Mouse (Mus musculus): ENCODE measurements around the gene Gp9.

Gp9 gene

DNA sequence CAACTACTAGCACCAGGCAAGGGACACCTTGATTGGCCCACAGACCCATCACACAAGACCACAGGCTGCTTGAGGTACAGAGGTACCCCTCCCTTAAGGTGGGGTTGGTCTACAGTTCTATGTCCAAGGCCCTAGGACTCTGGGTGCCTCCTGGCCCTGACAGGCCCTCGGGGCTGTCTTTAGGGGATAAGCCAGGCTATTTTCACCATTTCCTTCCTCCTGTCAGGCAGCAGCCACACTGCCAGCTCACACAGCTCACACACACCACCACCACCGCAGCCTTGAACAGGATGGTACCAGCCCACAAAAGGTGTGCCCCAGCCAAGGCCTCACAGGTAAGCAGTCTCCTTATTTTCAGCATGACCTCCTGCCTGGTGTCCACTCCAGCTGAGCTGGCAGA is at the start of gene Gp9:
Gene Gp9 (plus strand): TSS at position 231 of the 400 bp plus-strand sequence.
- in situ Hi-C loops (cut with MboI; ENCODE audit: unreplicated experiment in 2 of 2), result no loop called here

DNA sequence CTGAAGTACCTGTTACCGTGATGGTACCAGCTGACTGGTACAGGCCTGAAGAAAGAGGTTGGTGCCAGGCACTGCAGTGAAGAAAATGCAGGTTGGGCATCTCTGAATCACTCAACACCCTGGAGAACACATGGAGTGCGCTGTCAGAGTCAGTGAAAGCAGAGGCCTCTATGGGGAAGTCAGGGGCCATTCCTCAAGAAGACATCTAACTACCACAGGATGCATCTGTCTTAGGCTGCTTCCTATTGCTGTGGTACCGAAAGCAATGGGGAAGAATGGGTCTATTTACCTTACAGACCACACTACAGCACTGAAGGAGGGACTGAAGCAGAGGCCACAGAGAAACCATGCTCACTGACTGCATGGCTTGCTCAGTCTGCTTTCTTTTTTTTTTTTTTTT is 49.8 kb upstream of the Gp9 start:
- in situ Hi-C loops (cut with MboI; ENCODE audit: unreplicated experiment in 2 of 2), result no loop called here

DNA sequence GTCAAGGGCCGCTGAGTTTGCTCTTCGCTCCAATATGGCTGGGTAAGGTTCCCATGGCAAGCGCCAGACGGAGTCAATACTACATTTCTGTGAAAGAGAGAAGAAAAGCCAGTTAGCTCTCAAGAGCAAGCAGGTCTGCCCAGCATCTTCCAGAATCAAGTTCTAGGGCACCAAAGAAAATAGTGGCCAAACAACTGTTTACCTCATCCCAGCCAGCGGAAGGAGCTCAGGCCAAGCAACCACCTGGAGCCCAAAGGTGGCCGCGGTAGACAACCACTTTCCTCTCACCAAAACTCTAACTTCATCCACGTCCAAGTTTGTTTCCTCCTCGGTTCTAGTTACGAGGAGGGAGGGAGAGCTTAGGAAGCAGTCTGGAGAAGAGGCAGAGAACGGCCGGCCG is 47.7 kb upstream of the Gp9 start:
- in situ Hi-C loops (cut with MboI; ENCODE audit: unreplicated experiment in 2 of 2), result no loop called here

DNA sequence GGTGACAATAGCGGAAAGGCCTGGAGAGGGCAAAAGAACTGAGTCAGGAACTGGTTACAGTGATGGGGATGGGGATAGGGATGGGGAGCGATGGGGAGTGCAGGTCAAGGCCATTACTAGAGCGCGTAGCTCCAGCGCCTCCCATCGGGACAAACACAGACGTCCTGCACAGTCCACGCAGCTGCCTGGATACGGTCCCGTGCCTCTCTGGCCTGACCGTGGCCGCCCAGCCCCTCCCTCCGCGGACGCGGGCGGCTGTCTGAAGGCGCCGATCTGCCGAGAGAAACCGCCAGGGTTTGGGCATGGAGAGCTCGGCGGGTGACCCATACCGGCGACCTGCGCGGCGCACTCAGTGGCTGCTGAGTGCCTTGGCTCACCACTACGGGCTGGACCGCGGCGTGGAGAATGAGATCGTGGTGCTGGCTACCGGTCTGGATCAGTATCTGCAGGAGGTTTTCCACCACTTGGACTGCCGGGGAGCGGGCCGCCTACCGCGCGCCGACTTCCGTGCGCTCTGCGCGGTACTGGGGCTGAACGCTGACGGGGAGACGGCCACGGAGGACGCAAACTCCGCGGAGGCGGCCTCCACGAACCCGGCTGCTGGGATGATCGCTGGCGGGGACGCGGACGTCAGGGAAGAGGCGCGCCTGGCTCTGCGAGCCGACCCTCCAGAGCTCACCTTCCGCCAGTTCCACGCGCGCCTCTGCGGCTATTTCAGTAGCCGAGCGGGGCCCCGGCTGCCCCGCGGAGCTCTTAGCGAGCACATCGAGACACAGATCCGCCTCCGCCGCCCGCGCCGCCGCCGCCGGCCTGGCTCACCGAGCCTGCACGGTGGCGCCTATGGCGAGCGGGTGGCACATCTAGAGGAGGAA is 47.0 kb upstream of the Gp9 start, which contains the start of gene Efcc1:
Gene Efcc1 (plus strand): TSS at position 279 of the 872 bp plus-strand sequence.
- in situ Hi-C loops (cut with MboI; ENCODE audit: unreplicated experiment in 2 of 2), result no loop called here

DNA sequence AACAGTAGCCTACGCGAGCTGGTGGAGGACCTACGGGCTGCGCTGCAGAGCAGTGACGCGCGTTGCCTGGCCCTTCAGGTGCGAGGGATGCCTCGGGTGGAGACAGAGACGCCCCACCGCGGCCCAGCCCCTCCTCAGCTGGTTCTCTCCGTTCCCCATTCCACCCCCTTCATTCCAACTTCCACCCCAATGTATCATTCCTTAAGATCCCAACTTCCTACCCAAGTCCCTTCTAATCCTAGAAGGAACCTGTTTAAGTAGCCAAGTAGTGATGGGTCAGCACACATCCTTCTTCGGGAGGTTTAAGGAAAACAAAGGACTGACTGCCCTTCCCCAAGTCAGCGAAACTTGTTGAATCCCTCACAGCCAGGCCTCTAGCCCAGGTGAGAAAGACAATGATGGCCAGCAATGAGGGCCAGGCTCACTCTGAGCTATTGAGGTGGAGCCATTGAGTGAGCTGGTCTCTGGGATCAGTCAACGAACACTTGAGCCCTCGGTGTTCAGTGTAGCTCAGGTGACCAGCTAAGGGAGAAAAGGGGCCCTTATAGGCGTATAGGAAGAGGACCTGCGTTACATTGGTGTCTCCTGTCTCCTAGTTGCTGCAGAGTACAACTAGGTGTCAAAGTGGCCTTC is 46.3 kb upstream of the Gp9 start:
- in situ Hi-C loops (cut with MboI; ENCODE audit: unreplicated experiment in 2 of 2), result no loop called here

DNA sequence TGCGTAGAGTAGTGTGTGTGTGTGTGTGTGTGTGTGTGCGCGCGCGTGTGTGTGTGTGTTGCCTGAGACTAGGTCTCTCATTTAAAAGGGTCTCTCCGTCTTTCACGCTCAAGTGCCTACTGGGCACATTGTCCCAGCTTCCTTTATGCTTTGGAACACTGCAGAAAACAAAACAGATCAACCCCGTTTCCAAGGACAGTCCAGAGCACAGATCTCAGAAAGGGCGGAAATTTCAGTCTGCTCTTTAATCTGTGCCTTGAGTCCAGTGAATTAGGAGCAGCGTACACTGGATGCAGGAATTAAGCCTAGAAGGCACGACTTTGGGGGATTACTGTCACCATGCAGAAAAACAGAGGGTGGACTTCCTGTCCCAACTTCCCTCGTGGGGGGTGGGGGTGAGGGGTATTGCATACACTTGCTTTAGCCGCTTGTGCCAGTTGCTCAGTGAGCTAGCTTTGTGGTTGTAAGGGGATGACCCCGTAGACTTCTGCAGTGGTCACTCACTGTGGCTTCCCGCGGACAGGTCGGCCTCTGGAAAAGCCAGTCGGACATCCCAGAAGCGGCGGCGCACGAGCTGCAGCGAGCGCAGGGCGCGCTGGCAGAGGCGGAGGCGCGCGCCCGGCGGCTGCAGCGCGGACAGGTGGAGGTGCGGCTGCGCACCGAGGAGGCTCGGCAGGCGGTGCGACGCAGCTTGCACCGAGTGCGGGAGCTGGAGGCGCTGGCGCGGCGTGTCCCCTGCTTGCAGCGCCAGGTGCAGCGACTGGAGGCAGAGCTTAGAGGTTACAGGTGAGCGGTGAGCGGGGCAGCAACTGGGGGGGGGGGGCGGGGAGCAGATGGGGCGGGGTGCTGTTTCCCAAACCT is 45.5 kb upstream of the Gp9 start:
- in situ Hi-C loops (cut with MboI; ENCODE audit: unreplicated experiment in 2 of 2), result no loop called here

DNA sequence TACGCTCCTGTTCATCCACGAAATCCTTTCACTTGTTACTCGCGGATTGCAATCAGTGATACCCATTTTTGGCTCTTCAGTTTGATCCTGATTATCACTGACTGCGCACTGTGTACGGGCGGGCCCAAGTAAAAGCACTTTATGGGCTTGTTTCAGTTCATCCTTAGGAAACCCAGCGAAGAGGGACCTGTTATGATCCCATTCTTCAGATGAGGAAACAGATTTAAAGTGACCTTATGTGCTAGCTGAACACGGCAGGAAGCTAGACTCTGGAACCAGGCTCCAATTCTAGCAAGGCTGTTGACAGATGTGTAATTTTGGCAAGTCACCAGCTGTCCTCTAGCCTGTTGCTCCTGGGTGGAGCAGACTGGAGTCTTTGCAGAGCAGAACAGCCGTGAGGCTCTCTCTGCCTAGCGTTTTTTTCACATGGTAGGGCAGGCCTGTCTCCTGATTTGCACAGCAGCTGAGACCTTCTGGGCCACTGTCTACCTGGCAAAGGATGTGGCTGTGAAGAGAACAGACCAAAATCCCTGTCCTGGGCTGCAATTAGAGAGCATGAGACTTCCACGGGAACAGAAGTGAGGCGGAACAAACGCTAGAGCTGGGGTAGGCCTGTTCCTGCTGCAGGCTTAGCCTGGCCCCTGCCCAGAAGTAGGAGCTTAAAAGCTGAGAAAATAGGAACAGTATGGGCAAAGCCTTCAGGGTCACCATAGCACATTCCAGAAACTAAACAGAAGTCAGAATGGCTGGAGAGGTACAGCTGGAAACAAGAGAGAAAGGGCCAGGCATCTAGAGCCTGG is 44.5 kb upstream of the Gp9 start:
- in situ Hi-C loops (cut with MboI; ENCODE audit: unreplicated experiment in 2 of 2), result no loop called here

DNA sequence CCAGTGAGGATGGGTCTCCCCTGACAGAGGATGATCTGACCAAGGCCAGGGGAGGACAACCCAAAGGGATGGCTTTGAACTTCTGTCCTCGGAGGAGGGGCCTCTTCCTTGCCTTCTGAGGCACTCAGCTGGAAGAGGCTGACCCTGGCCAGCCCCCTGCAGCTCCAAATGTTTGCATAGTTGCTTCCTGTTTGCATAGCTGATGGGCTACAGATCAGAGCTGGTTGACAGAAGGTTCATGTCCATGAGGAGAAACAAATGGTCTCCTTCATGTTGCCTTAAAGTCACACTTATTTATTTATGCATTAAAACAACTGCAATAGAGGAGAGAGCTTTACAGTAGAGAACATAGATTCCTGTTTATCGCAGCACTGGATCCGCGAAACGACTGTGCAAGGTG is 43.7 kb upstream of the Gp9 start:
- in situ Hi-C loops (cut with MboI; ENCODE audit: unreplicated experiment in 2 of 2), result no loop called here

DNA sequence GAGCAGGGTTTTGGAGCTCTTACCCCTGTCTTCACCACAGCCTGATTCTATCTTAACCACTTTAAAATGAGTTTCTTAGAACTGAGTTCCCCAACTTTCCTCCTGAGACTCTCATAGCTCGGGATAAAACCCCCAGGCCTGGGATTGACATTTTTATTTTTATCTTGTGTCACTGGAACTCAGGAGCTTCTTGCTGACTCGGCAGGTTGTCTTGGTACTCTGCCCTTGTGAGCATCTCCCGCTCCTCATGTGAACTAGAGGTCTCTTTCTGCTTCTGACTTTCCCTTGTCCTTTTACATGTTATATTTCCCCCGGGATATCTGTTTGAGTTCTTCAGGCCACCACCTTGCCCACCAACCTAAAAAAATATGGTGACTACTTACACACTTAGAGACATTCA is 40.9 kb upstream of the Gp9 start:
- in situ Hi-C loops (cut with MboI; ENCODE audit: unreplicated experiment in 2 of 2), result no loop called here

DNA sequence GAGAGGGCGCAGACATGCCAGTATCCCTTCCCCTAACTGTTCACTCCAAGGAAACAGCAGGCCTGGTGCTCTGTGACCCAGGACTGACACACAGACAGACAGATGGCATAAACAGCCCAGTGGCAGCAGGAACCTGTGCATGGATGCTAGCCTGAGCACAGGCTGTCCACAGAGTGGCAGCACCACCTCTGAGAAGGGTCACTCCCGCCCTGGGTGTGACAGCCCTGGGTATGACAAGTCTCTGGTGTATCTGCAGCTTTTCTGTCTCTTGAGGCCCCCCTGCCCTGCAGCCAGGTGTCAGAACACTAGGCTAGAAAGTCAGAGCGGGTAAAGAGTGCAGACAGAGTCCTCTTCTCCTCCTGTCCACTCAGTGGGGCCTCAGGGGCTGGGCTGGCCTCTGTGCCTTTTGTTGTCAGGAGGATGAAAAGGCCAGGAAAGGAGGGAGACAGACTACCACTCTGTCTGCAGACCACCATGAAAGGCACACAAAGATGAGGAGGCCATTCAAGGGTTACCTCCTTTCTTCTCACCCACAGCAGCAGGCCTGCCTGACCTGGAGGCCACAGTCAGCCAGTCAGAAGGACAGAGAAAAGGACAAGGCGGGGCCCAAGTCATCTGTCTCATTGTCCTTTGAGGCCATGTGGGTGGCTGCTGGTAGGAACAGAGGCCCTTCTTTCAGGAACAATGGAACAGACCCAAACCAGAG is 39.8 kb upstream of the Gp9 start:
- in situ Hi-C loops (cut with MboI; ENCODE audit: unreplicated experiment in 2 of 2), result no loop called here

DNA sequence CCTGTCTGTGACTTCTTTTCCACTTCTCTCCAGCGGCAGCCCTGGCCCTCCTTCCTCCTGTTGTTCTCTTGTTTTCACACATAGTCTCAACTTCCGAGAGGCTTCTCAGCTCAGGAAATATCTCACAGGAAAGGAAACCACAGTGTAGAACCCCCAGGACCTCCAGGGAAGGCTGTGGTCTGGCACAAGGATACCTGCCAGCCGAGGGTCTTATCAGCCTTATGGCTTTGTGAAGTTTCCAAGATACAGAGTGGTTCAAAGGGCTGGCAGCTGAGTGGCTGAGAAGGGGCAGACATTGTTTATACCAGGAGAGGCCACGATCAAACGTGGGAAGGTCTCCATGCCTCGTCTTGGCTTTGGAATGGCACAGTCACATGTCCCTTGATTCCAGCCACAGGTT is 38.0 kb upstream of the Gp9 start:
- in situ Hi-C loops (cut with MboI; ENCODE audit: unreplicated experiment in 2 of 2), result no loop called here

DNA sequence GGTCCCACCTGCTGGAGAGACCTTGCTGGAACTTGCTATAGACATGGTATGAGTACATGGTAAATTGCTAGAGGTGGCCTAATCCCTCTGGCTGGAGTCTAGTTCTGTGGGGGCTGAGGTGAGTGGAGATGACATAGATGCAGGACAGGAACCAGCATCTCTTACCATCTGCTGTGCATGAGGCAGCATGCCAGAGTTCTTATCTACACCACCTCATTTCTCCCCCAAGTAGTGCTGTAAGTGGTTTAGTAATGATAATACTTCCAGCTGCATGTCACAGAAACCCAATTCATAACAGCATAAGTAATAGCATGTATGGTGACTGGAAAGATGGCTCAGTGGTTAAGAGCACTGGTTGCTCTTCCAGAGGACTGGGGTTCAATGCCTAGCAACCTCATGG is 37.4 kb upstream of the Gp9 start:
- in situ Hi-C loops (cut with MboI; ENCODE audit: unreplicated experiment in 2 of 2), result no loop called here

DNA sequence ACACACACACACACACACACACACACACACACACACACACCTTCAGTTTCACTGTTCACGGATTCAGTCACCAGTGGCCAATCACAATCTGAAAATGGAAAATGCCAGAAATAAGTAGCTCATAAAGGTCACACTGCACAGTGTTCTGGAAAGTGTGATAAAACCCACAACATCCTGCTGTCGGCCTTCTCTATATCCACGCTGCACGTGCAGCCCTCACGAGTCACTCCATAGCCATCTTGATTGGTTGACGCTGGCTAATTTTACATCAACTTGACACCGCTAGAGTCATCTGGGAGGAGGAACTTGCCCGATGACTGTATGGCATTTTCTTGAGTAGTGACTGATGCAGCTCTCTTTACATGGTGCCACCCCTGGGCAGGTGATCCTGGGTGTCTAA is 35.9 kb upstream of the Gp9 start:
- in situ Hi-C loops (cut with MboI; ENCODE audit: unreplicated experiment in 2 of 2), result no loop called here

DNA sequence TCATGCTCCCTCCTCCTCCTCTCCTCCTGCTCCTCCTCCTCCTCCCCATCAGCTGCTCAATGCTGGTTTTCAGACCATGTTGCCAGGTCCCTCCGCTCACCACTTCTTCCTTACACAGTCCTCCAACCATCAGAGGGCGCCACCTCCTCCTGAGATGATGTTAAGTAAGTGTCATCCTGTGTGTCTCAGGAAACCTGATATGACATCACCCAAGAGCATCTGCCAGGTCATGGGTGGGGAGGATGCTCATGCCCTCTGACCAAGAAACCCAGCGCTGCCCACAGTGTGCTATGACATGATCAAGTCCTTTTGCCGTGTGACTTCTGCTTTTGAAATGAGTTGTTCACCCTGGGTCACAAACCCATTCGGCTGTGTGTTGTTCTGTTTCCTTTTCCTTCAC is 35.1 kb upstream of the Gp9 start:
- in situ Hi-C loops (cut with MboI; ENCODE audit: unreplicated experiment in 2 of 2), result no loop called here

DNA sequence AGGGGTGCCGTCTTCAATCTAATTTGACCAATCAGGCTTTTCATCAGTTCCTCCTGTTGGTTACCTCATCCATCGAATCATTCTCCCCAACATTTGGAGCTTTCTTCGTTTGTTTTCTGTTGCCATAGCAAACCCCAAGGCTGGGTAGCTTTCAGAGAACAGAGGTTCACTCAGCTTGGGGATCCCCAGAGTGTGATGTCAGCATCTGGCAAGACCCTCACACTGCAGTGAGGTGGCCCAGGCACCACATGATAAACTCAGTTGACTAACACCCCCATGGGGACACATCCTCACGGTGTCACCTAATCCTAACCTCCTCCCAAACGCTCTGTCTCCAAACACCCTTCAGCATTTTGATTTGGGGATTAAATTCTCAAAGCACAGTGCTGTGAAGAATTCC is 34.6 kb upstream of the Gp9 start:
- in situ Hi-C loops (cut with MboI; ENCODE audit: unreplicated experiment in 2 of 2), result no loop called here

DNA sequence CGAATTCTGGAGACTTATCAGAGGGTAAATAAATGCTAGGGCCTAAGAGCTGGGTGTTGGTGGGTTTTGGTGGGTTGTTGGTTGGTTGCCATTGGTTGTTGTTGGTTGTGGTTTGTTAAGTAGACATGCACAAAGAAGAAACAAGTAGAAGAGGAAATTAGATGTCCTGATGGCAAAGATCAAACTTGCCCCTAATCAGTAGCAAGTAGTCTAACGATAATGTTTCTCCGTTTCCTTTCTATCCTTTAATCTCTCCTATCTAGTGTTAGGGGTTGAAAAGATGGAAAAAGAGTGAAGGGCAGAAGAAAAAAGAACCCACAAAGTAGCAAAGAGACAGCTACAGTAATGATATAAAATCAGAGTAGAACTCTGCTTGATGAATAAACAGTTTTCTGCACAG is 33.2 kb upstream of the Gp9 start:
- in situ Hi-C loops (cut with MboI; ENCODE audit: unreplicated experiment in 2 of 2), result no loop called here

DNA sequence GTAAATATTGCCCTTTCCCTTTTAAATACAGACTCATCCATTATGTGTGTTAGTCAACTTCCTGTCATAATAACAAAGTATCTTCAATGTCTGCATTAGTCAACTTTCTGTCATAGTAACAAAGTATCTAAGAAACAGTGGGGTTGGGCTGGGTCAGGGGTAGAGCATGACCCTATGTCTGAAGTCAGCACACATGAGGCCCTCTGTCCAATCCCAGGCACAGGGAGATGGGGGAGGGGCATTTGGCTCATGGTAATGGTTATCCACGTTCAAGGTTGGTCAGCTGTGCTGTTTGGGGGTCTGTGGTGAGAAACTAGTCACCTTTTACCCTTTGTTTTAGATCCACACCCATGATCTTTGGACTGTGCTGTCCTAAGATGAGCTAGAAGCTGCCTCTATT is 32.6 kb upstream of the Gp9 start:
- in situ Hi-C loops (cut with MboI; ENCODE audit: unreplicated experiment in 2 of 2), result no loop called here

DNA sequence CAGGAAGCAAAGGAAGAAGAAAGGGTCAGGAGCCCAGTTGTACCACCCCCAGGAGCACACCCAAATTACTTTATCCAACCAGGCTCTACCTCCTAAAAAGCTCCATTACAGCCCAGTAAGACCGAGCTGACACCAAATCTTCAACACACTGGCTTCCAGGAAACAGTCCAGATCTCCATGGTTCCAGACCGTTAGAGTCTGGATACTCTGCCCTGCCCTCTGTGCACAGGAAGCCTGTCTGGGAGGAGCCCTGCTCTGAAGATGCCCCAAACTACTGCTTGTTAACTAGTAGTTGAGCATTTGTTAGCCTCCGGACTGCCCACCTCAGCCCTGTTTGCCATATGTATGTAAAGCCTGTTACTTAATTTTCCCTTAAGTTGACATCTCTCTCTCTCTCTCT is 31.8 kb upstream of the Gp9 start:
- in situ Hi-C loops (cut with MboI; ENCODE audit: unreplicated experiment in 2 of 2), result no loop called here

DNA sequence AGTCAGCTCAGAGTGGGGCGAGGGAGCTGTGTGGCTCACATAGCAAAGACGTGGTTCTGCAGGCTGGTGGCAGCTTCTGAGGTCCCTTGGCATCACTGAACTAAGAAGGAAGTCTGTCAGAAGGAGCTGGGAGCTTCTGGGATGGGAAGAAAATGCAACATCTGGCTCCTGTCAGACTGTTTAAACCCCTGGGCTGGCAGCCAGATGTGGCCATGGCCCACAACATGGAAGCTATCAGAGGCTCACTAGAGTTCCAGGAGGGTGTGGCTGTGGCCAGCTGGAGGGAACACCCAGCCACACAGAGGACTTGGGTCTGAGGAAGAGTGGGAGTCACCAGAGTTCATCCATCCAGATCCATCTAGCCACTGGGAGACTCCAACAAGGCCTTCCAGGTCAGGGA is 31.0 kb upstream of the Gp9 start:
- in situ Hi-C loops (cut with MboI; ENCODE audit: unreplicated experiment in 2 of 2), result no loop called here

DNA sequence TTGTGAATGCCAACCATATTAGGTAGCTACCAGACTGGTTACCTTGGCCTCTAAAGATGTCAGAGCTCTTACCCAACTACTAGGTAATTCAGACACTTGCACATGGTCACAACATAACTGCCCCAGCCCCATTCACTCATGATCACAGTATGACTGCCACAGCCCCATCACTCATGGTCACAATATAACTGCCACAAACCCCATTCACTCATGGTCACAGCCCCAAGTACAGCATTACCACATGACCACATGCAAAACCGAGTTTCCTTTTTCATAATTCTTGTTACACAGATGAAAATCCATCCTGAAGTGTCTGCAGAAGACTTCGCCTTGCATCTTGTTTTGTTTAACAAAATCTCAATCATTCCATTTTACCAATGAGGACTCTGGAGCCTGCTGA is 29.8 kb upstream of the Gp9 start:
- in situ Hi-C loops (cut with MboI; ENCODE audit: unreplicated experiment in 2 of 2), result no loop called here

Data from v-Abl transformed pro-B cells (cell line).